Mouse (Mus musculus): ENCODE data around the gene Tbk1.

DNA sequence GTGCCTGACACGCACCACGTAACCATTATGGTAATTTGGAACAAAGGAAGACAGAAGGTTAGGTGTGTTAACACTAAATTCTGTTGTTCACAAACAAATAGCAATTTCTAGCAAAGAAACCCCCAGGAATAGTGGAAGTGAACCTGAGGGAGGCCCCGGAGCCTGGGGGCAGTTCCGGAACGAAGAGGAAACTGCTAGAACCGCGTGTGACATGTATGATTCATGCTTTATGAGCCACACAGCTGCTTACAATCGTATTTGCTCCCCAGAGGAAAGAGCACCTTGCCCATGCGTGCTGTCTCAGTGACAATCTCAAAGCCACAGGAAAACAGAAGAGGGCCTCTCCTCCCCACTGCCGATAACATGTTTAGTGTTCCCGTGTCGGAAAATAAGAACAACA is 3.6 kb downstream of the Tbk1 start:
- TF ChIP-seq CTCF (conservative IDR thresholded peaks at IDR 0.05; ENCODE audit: insufficient read depth, insufficient read length, low read depth, low read length) (no peak), POLR2A (IDR thresholded peaks at IDR 0.05; ENCODE audit: low read depth, low read length) (no peak)
